Mouse (Mus musculus) limb, embryonic 12.5 days (tissue): ENCODE results near the gene 9930111J21Rik2. TPM values are rescaled to one million over a fixed set of nuclear protein-coding genes. Genes with fewer than 3 reads are reported as not detected.
"Not testable (repeated sequence)": the region's sequence is repeated elsewhere in the genome, so short reads cannot be mapped to it uniquely, and the experiment has no call there.

Experiments
- ATAC-seq: fragments of 200-750 bp; cut with Nextera tagmentation; 2 replicates; pipeline ENCODE4 v1.8.0; 2017; ENCODE audit warnings: low read depth, moderate TSS enrichment; ENCODE audit not compliant: insufficient number of reproducible peaks, insufficient read depth, low FRiP score, low TSS enrichment
- H3K27ac ChIP-seq: fragments of 300-500 bp; sonication (generic); 2 replicates; pipeline ENCODE4 v1.5.1; 2016; ENCODE audit warnings: mild to moderate bottlenecking, moderate library complexity
- H3K27me3 ChIP-seq: fragments of 300-500 bp; sonication (generic); 2 replicates; pipeline ENCODE4 v1.6.1; 2016; ENCODE audit warnings: mild to moderate bottlenecking, moderate library complexity
- H3K36me3 ChIP-seq: fragments of 300-500 bp; sonication (generic); 2 replicates; pipeline ENCODE4 v1.6.1; 2016; ENCODE audit warnings: mild to moderate bottlenecking, moderate library complexity
- H3K4me1 ChIP-seq: fragments of 300-500 bp; sonication (generic); replicated peaks from 2 replicates; pipeline ENCODE4 v1.6.1; 2016
- H3K4me2 ChIP-seq: fragments of 300-500 bp; sonication (generic); 2 replicates; pipeline ENCODE4 v1.6.1; 2016; ENCODE audit warnings: mild to moderate bottlenecking, moderate library complexity
- H3K4me3 ChIP-seq: fragments of 300-500 bp; sonication (generic); replicated peaks from 2 replicates; pipeline ENCODE4 v1.5.1; 2016; ENCODE audit warnings: mild to moderate bottlenecking
- H3K9ac ChIP-seq: fragments of 300-500 bp; sonication (generic); replicated peaks from 2 replicates; pipeline ENCODE4 v1.6.1; 2016; ENCODE audit warnings: mild to moderate bottlenecking, moderate library complexity
- H3K9me3 ChIP-seq: fragments of 300-500 bp; sonication (generic); 2 replicates; pipeline ENCODE4 v1.6.1; 2016; ENCODE audit warnings: mild to moderate bottlenecking, moderate library complexity
- WGBS: fragments of 180-500 bp; shearing (Covaris S2); methylation state at CpG from one replicate; pipeline ENCODE4 v1.1.7; 2016; 5-methylcytosine and 5-hydroxymethylcytosine counted together
- polyA plus RNA-seq: library from polyadenylated mRNA; unstranded; fragments of >200 nt; fragmentation: Nextera tagmentation; extraction: Ambion mirVana; gene quantifications from 2 replicates; pipeline ENCODE4 v1.2.1, GENCODE M21; 2016

Gene 9930111J21Rik2
- polyA plus RNA-seq, 1 experiment from 2014 or later = 0.23 TPM

DNA sequence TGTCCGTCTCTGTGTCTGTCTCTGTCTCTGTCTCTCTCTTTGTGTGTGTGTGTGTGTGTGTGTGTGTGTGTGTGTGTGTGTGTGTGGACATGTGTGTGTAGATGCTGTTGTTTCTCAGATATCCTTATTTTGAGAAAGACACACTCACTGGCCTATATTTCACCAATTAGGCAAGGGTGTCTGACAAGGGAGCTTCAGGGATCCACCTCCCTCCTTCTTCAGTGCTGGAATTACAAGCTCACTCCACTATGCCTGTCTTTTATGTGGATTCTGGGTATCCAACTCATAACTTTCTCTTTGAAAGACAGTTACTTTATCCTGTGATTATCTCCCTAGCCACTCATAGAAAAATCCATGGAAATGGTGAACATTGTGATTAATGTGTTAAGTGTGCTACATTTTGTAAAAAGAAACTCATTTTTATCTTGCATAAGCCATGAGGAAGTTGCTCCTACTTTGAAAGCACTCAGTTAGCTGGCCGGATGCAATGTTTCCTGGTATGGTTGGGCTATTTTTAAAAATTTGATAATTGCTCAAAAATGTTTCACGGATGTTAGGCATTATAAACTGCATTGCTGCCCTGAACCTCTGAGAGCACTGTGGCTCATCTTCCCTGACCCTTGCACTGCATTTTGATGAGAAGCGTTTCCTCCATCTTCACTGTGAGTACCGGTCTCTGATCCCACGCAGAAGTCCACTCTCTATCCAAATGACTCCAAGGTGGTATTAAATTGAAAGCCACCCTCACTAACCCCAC, 25.1 kb upstream of the 9930111J21Rik2 start, which contains the start of gene Ifi47:
TSS of gene Ifi47 (plus strand) at position 587 of the 757 bp plus-strand sequence.
- H3K36me3 ChIP-seq, ATAC-seq, H3K27me3 ChIP-seq, H3K4me2 ChIP-seq, H3K4me3 ChIP-seq, H3K9ac ChIP-seq, H3K27ac ChIP-seq, H3K9me3 ChIP-seq, H3K4me1 ChIP-seq: not testable (repeated sequence)
- 80% methylated on average over 6 of the region's 6 CpGs for WGBS

GRCm38 (mm10) chr11:49068358-49068757, 17.3 kb upstream of the 9930111J21Rik2 start:
- Histone ChIP-seq H3K4me1 (no peaks in the 10 kb centered on the region), H3K27ac (no peak overlapping the region), H3K4me2 (no peak overlapping the region), H3K27me3 (no peaks in the 10 kb centered on the region), H3K9ac (no peak overlapping the region), H3K36me3 (no peaks in the 10 kb centered on the region), H3K4me3 (no peak overlapping the region), H3K9me3 (no peaks in the 10 kb centered on the region)
- WGBS = 90% methylated on average over 1 of the region's 1 CpGs
- ATAC-seq = no peak

DNA sequence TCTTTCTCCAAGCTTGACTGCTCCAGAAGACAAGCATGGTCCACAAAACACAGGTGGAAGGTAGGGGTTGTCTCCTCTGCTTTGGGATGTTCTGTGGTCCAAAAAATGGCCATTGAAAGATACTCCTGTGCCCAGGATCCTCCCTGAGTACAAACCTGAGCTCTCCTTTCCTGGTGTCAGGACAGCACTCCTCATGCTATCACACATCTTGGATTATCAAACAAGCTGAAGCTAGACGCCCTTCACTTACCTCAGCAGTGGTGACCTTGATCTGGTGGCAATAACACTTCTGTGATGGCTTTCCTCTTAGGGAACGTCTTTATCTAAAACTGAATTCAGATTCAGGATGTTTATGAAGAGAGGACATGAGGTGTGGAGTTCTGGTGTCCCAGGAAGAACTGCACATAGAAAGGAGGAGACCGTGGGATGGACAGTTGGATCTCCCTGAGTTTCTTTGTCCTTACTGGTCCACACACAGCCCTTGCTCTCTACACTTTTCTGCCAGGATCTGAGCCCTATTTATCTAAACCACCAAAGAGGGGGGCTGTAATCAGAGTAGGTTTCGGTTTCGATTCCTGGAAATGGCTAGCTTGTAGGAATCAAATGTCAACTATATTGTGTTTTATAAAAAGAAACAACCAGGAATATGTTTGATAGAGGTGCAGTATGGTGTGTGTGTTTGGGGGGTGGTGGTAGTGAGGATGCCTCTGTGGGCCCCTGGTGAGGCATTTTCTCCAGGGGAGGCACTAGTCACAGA, 12.8 kb upstream of the 9930111J21Rik2 start, which contains the start of gene Tgtp2:
TSS of gene Tgtp2 (minus strand) at position 494 of the 757 bp plus-strand sequence.
- not testable (repeated sequence) for H3K27ac ChIP-seq, H3K27me3 ChIP-seq, H3K4me2 ChIP-seq, H3K36me3 ChIP-seq, H3K4me3 ChIP-seq, H3K4me1 ChIP-seq, H3K9ac ChIP-seq, ATAC-seq, H3K9me3 ChIP-seq
- 77% methylated on average over 5 of the region's 5 CpGs for WGBS

- H3K9me3 ChIP-seq, H3K9ac ChIP-seq, H3K36me3 ChIP-seq, ATAC-seq, H3K27ac ChIP-seq, H3K27me3 ChIP-seq, H3K4me2 ChIP-seq, H3K4me1 ChIP-seq, H3K4me3 ChIP-seq: not testable (repeated sequence)
- whole genome bisulfite sequencing = 56% methylated on average over 2 of the region's 2 CpGs
Measured at GRCm38 (mm10) chr11:49061865-49062264, 10.8 kb upstream of the 9930111J21Rik2 start.

DNA sequence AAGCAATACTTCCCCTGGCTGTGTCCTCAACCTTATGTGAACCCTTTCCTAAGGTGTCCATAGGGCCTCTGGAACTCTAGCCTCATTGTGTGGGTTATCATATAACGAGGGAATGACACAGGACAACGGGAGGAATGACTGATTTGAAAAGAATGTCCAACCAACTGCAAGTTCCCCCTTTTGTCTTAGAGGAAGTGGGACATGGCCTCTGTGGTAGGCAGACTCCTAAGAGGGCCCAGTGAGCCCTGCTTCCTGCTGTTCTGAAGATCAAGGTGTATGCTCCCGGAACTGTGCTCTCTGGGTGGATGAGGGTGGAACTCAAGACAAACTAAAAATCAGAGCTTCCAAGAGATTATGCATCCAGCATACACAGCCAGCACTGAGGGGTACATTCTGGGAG, 9.0 kb upstream of the 9930111J21Rik2 start:
- H3K36me3 ChIP-seq = not testable (repeated sequence)
- WGBS = 82% methylated on average over 2 of the region's 3 CpGs

DNA sequence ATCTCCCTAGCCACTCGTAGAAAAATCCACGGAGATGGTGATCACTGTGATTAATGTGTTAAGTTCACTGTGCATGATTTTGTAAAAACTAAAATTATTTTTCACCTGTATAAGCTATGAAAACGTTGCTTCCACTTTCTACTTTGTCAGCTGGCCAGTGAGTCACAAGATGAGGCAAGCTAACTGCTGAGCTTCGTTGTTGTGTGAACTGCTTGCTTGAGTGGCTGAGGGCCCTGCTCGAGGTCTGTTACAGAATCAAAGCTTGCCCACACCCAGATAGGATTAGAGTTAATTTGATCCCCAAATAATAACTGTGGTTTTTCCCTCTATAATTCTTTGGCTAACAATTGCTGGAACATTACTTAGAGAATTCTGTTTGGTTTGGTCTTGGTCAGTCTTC, 852 bp upstream of the 9930111J21Rik2 start:
- H3K4me2 ChIP-seq, H3K4me1 ChIP-seq, H3K27me3 ChIP-seq, H3K36me3 ChIP-seq, H3K9me3 ChIP-seq, ATAC-seq, H3K4me3 ChIP-seq, H3K27ac ChIP-seq, H3K9ac ChIP-seq: not testable (repeated sequence)
- WGBS = no CpG with 5 or more reads among the region's 5 CpGs

More for the DNA sequence above, 9.0 kb upstream of the 9930111J21Rik2 start:
- not testable (repeated sequence) for H3K4me2 ChIP-seq, H3K27me3 ChIP-seq, H3K9ac ChIP-seq, ATAC-seq, H3K4me1 ChIP-seq, H3K4me3 ChIP-seq, H3K9me3 ChIP-seq, H3K27ac ChIP-seq

DNA sequence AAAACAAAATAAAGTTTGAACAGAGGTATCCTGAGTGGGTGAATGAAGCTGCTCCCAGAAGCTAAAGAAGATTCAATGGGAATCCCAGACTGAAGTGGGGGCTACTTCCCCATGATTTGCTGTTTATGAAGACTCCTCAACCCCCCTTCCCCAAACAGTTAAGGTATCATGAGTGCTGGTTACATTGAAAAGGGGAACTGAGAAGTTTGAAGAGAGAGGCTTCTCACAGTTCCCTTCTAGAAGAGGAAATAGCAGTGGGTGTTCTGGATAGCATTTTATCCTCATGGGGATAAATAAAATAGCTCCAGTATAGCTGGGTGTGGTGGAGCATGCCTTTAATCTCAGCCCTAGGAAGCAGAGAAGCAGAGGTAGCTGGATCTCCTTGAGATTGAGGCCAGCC, 978 bp downstream of the 9930111J21Rik2 start:
- H3K27me3 ChIP-seq, H3K27ac ChIP-seq, H3K4me1 ChIP-seq, ATAC-seq, H3K4me3 ChIP-seq, H3K4me2 ChIP-seq, H3K9ac ChIP-seq, H3K36me3 ChIP-seq, H3K9me3 ChIP-seq: not testable (repeated sequence)

- not testable (repeated sequence) for H3K27ac ChIP-seq, H3K9ac ChIP-seq, H3K9me3 ChIP-seq, H3K27me3 ChIP-seq, H3K36me3 ChIP-seq, ATAC-seq, H3K4me3 ChIP-seq, H3K4me1 ChIP-seq, H3K4me2 ChIP-seq
Measured at GRCm38 (mm10) chr11:49012074-49012473, 39.0 kb downstream of the 9930111J21Rik2 start.

DNA sequence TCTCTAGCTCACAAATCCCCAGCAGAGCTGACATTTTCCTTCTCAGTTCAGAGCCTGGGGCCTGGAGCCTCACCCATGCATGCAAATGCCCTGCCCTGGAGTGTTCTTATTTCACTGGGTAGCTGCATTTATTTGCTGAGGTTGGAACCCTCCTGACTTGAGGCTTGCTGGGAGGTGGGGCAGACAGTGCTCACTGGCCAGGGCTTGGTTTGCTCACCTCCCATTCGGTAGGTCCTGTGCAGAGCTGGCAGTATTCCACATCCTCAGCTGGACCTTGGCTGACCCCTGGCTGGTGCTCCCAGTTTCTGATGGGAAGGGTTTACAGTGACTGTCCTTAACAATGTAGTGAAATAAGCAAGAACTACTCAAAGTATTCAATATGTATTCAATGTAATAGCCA, 44.3 kb downstream of the 9930111J21Rik2 start:
- H3K9me3 ChIP-seq, H3K4me3 ChIP-seq, ATAC-seq, H3K4me2 ChIP-seq, H3K27ac ChIP-seq, H3K27me3 ChIP-seq, H3K4me1 ChIP-seq, H3K9ac ChIP-seq, H3K36me3 ChIP-seq: not testable (repeated sequence)
- whole genome bisulfite sequencing = 67% methylated on average over 1 of the region's 1 CpGs

GRCm38 (mm10) chr11:49006317-49006716, 44.7 kb downstream of the 9930111J21Rik2 start:
- H3K27me3 ChIP-seq, H3K9ac ChIP-seq, H3K4me2 ChIP-seq, H3K4me1 ChIP-seq, ATAC-seq, H3K27ac ChIP-seq, H3K4me3 ChIP-seq, H3K36me3 ChIP-seq, H3K9me3 ChIP-seq: not testable (repeated sequence)
- WGBS = 72% methylated on average over 2 of the region's 2 CpGs

DNA sequence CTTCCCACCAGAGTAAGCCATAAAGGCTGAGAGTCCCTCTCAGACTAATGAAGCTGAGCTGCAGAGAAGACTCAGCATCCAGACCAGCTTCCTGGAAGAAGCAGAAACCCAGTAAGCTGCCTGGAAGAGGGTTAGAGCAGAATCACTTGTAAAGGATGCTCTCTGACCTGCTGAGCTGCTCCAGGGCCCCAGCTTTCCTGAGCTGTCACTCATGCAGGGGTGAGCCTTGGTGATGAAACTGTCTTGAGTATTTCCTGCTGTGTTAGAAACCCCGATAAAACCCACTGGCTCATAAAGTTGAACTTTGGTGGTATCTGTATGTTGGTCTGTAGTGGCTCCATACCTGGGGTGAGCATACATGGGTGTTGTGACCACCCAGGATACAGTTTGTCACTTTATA, 50.6 kb downstream of the 9930111J21Rik2 start:
- H3K36me3 ChIP-seq, H3K9me3 ChIP-seq, H3K9ac ChIP-seq, H3K27ac ChIP-seq, H3K4me2 ChIP-seq, H3K4me3 ChIP-seq, ATAC-seq, H3K27me3 ChIP-seq, H3K4me1 ChIP-seq: not testable (repeated sequence)
- WGBS = 82% methylated on average over 1 of the region's 1 CpGs
